Mouse (Mus musculus): ENCODE data around the gene Rbmxl1.

Rbmxl1 gene

GRCm38 (mm10) chr8:78463941-78464340 lies 44.8 kb downstream of the Rbmxl1 start:
- H3K9me3 ChIP-seq (ENCODE audit: low read length) = peaks cover 5% of the 10 kb centered on the region; the same call in 1 of the 2 replicates
- H3K4me3 ChIP-seq (replicated peaks; ENCODE audit: low read length) = no peak overlapping the region
- H3K36me3 ChIP-seq (ENCODE audit: insufficient read depth, low read length) = no peaks in the 10 kb centered on the region
- H3K27me3 ChIP-seq (ENCODE audit: insufficient read depth, low read length) = no peaks in the 10 kb centered on the region
- TF ChIP-seq POU5F1 (IDR thresholded peaks at IDR 0.05; ENCODE audit: borderline replicate concordance, low read length) (no peak), CTCF (conservative IDR thresholded peaks at IDR 0.05; ENCODE audit: low read length) (no peak), NANOG (IDR thresholded peaks at IDR 0.05; ENCODE audit: borderline replicate concordance, low read length) (no peak)
- H3K4me1 ChIP-seq (replicated peaks; ENCODE audit: low read depth, low read length) = no peaks in the 10 kb centered on the region

- Histone ChIP-seq H3K4me3 (replicated peaks; ENCODE audit: low read length) (no peak overlapping the region), H3K9me3 (ENCODE audit: low read length) (peaks cover 5% of the 10 kb centered on the region; the same call in 1 of the 2 replicates), H3K27me3 (ENCODE audit: insufficient read depth, low read length) (no peaks in the 10 kb centered on the region), H3K4me1 (replicated peaks; ENCODE audit: low read depth, low read length) (no peaks in the 10 kb centered on the region), H3K36me3 (ENCODE audit: insufficient read depth, low read length) (no peaks in the 10 kb centered on the region)
- TF ChIP-seq NANOG (IDR thresholded peaks at IDR 0.05; ENCODE audit: borderline replicate concordance, low read length) = no peak
- TF ChIP-seq POU5F1 (IDR thresholded peaks at IDR 0.05; ENCODE audit: borderline replicate concordance, low read length) = no peak
- TF ChIP-seq CTCF (conservative IDR thresholded peaks at IDR 0.05; ENCODE audit: low read length) = no peak
Measured at GRCm38 (mm10) chr8:78456441-78456840, 52.3 kb downstream of the Rbmxl1 start.
